Mouse (Mus musculus) embryo, embryonic 11 days (tissue): ENCODE results near the gene 9030025P20Rik.
"Not testable (repeated sequence)": the region's sequence is repeated elsewhere in the genome, so short reads cannot be mapped to it uniquely, and the experiment has no call there.

Experiments used
- DNase-seq: peaks from one replicate; pipeline ENCODE4 v3.0.0-alpha.2; 2015

Gene 9030025P20Rik

DNA sequence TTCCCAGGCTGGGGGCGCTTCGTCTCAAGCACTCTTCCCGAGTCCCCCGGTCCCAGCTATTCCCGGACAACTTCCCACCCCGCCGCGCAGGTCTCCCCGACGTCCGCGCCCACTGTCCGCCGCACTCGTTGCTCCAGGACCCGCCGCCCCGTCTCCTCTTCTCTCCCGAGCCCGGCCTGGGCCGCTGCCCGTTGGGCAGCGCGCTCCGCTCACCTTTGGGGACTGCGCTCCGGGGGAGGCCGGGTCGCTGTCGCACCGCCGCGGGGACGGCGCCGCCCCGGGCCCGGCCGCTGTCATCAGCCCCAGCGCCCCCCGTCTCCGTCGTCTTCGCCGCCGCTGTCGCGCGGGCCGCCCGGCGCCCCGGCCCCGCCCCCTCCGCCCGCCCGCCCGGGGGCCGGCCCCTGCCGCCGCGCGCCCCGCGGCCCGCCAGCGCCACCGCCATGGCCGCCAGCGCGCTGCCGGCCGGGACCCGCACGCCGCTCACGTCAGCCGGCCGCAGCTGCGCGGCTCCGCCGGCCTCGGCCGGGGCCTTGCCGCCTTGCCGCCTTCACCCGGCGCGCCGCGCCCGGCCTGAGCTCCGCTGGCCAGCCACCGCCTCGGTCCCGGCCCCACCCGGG is 14.4 kb downstream of the 9030025P20Rik start:
- DNase-seq: not testable (repeated sequence)

DNA sequence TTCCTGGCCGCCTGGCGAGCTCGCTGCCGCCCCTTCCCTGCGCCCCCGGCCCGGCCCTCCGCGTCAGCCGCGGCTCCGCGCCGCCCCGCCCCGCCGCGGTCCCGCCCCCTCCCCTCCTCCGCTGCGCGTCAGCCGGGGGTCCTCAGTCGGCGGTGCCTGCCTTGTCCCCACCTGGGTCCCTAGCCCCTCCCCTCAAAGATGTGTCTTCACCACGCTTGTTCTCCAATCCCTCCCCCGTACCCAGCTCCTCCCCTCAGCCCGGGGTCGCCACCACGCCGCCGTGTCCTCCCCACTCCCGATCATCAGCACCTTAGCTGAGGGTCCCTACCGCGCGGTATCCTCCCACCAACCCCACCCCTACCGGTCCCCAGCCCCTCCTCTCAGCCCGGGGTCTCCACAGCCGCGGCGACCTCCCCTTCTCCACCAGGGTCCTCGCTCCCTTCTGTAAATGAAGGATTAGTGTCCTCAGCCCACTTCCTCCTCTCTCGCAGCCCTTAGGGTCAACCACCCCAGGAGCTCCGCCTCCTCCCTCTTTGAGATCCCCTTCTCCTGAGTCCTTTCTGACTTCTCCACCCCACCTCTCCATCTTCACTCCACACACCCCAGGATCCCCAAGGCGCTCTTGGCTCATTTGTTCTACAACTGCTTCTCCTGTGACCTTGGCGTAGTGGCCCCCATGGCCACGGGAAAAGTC is 15.0 kb downstream of the 9030025P20Rik start:
- not testable (repeated sequence) for DNase-seq

DNA sequence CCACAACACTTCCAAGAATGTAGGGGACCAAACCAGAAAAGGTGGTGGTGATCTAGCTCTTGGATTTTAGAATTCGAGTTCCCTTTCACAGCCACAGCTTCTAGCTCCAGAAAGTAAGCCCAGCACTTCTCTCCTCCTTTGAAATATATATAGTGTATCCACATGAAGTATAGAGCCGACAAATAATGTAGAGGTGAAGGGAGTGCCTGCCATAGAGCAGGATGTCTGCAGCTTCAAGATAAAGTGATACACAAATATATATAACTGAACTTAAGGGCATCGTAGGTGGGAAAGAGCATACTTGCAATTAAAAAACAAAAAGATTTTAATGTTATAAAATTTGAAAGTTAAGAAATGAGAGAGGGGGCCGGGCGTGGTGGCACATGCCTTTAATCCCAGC is 15.9 kb downstream of the 9030025P20Rik start:
- DNase-seq: not testable (repeated sequence)

DNA sequence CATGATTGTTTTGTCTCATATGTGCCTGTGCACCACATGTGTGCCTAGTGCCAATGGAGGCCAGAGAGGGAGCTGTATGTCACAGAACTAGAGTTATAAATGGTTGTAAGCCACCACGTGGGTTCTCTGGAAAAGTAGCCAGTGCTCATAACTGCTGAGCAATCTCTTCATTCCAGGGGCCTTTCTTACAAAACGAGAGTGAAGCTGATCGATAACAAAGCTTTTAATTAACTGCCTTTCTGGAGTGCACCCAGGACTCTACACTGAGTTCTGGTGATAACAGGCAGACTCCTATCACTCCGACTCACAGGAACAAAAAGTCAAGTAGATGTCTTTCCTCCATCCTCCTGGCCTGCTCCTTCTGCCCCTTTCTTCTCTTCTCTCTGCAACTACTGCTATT is 21.8 kb downstream of the 9030025P20Rik start:
- DNase-seq: not testable (repeated sequence)

DNA sequence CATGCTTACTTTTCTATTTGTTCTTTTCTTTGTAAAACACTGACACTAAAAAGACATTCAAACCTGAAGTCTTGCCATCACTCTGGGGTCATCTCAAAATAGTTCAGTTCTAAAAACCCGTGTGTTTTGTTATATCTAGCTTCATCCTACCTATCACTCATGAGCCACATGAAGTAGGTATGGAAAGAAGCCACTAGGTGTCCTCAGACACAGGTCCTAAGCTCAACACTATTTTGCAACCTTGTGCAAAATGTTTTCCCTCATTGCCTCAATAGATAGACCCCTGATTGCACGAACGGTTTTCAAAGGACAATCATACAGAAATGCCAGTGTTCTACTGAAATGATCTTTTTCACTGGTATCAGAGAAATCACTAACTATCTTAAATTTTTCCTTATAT is 30.8 kb downstream of the 9030025P20Rik start:
- DNase-seq: not testable (repeated sequence)

DNA sequence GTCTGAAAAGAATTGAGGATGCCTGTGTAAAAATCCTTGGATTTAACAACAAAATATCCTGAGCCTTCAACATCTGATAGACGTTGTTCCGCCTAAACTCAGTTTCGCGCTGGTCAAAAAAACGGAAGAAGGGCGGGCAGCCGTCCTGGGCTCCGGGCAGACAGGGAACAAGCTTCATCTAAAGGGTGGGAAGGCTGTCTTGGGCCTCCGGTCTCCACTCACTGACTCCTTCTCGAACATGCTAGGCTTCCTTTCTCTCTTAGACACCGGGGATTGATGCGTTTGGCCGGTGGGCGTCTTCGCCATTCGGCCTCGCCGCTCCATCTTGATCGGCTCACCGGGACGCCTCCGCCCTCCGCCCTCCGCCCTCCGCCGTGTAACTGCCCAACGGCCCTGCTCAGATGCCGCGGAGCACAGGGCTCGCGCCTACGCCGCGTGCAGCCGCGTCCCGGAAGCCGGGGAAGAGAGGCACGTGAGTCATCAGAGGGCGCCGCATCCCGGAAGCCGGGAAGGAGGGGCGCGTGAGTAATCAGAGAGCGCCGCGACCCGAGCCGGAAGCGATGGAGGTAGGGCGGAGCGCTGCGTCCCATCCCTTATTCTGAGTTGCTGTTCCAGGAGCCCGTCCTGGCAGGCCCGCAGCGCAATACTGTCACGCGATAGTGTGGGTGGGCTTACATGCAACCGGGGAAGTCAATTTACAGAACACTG is 31.6 kb downstream of the 9030025P20Rik start, which contains the start of gene Gm3435:
TSS of gene Gm3435 (plus strand) at position 471 of the 708 bp plus-strand sequence.
- DNase-seq: not testable (repeated sequence)

DNA sequence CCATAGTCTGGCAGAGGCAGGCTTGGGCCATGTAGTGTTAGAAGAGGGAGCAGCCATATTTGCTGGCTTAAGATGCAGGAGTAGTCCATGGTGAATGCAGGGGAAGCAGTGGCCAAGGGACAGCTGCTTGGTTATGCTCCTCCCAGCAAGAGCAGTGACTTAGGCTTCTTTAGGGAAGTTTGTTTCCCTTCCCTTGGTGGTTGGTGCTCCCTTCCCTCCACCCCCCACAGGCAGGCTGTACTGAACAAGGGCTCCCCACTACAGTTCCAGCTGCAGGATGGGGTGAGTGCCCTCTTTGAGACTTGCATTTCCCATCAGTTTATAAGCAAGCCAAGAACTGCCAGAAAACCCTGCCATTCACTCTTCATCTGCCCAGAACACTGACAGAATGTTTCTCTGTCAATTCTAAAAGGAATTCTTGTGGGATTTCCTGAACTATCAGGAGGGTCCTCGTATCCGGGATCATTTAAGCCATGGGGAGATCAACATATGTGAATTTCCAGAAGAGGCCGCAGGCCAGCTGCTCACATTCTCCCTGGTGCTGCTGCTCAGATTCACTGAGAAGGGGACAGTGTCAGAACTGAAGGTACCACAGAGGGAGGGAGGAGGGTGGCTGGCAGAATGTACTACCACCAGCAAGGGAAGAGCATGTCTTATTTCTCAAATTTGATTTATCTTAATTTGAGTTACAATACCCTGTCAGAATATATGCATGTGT is 43.4 kb downstream of the 9030025P20Rik start:
- not testable (repeated sequence) for DNase-seq

DNA sequence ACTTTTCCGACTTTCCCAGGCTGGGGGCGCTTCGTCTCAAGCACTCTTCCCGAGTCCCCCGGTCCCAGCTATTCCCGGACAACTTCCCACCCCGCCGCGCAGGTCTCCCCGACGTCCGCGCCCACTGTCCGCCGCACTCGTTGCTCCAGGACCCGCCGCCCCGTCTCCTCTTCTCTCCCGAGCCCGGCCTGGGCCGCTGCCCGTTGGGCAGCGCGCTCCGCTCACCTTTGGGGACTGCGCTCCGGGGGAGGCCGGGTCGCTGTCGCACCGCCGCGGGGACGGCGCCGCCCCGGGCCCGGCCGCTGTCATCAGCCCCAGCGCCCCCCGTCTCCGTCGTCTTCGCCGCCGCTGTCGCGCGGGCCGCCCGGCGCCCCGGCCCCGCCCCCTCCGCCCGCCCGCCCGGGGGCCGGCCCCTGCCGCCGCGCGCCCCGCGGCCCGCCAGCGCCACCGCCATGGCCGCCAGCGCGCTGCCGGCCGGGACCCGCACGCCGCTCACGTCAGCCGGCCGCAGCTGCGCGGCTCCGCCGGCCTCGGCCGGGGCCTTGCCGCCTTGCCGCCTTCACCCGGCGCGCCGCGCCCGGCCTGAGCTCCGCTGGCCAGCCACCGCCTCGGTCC is 45.7 kb downstream of the 9030025P20Rik start:
- DNase-seq: not testable (repeated sequence)

DNA sequence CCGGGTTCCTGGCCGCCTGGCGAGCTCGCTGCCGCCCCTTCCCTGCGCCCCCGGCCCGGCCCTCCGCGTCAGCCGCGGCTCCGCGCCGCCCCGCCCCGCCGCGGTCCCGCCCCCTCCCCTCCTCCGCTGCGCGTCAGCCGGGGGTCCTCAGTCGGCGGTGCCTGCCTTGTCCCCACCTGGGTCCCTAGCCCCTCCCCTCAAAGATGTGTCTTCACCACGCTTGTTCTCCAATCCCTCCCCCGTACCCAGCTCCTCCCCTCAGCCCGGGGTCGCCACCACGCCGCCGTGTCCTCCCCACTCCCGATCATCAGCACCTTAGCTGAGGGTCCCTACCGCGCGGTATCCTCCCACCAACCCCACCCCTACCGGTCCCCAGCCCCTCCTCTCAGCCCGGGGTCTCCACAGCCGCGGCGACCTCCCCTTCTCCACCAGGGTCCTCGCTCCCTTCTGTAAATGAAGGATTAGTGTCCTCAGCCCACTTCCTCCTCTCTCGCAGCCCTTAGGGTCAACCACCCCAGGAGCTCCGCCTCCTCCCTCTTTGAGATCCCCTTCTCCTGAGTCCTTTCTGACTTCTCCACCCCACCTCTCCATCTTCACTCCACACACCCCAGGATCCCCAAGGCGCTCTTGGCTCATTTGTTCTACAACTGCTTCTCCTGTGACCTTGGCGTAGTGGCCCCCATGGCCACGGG is 46.4 kb downstream of the 9030025P20Rik start:
- DNase-seq: not testable (repeated sequence)

DNA sequence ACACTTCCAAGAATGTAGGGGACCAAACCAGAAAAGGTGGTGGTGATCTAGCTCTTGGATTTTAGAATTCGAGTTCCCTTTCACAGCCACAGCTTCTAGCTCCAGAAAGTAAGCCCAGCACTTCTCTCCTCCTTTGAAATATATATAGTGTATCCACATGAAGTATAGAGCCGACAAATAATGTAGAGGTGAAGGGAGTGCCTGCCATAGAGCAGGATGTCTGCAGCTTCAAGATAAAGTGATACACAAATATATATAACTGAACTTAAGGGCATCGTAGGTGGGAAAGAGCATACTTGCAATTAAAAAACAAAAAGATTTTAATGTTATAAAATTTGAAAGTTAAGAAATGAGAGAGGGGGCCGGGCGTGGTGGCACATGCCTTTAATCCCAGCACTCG is 47.2 kb downstream of the 9030025P20Rik start:
- DNase-seq: not testable (repeated sequence)

DNA sequence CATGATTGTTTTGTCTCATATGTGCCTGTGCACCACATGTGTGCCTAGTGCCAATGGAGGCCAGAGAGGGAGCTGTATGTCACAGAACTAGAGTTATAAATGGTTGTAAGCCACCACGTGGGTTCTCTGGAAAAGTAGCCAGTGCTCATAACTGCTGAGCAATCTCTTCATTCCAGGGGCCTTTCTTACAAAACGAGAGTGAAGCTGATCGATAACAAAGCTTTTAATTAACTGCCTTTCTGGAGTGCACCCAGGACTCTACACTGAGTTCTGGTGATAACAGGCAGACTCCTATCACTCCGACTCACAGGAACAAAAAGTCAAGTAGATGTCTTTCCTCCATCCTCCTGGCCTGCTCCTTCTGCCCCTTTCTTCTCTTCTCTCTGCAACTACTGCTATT is 53.1 kb downstream of the 9030025P20Rik start:
- not testable (repeated sequence) for DNase-seq

DNA sequence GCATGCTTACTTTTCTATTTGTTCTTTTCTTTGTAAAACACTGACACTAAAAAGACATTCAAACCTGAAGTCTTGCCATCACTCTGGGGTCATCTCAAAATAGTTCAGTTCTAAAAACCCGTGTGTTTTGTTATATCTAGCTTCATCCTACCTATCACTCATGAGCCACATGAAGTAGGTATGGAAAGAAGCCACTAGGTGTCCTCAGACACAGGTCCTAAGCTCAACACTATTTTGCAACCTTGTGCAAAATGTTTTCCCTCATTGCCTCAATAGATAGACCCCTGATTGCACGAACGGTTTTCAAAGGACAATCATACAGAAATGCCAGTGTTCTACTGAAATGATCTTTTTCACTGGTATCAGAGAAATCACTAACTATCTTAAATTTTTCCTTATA is 62.2 kb downstream of the 9030025P20Rik start:
- DNase-seq: not testable (repeated sequence)
